Mouse (Mus musculus) brain, embryonic 14.5 days (tissue): ENCODE results near the gene Hvcn1.

Experiments used
- CTCF ChIP-seq: fragments of 200-500 bp; IDR thresholded peaks from 2 replicates; pipeline ENCODE4 v1.5.1; 2012; ENCODE audit warnings: inconsistent platforms, mild to moderate bottlenecking, moderate library complexity, borderline replicate concordance; ENCODE audit not compliant: insufficient read depth, insufficient read length; ENCODE audit errors: extremely low read depth
- POLR2A ChIP-seq: fragments of 200-500 bp; IDR thresholded peaks from 2 replicates; pipeline ENCODE4 v1.6.1; 2012; ENCODE audit warnings: mild to moderate bottlenecking, inconsistent platforms, borderline replicate concordance; ENCODE audit not compliant: poor library complexity, insufficient read depth, insufficient read length, severe bottlenecking; ENCODE audit errors: extremely low read depth

GRCm38 (mm10) chr5:122249281-122249680 lies 42.7 kb downstream of the Hvcn1 start:
- TF ChIP-seq CTCF (no peak), POLR2A (no peak)
